25 mouse cellular contexts compared by ENCODE assay signal in the genomic region with DNA sequence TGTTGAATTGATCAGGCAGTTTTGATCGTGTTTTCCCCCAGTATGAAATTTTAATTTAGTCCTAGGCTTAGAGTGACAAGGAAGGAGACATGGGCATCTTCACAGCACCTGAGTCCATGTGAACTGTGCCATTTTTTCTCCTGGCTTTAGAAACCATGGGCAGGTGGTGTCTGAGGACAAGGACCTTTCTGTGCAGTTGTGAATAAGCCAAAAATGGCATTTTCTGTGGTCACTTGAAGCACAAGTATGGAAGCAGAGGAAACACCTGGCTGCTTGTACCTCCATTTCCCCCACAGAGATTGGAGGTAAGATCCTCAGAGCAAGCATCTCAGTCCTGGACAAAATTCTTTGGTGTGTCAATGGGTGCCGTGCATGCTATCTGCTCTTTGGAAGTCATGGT. TPM values are rescaled to one million over a fixed set of nuclear protein-coding genes. Genes with fewer than 3 reads are reported as not detected.
"Had no signal": no experiment of that assay in that cellular context is flagged by ENCODE, and none has a peak within 500 bp of the region (broad histone marks: within the 10 kb centered on the region; RNA-seq: fewer than 3 reads in every experiment).

No protein-coding gene starts in this region.

- H3K27me3 ChIP-seq: neural tube, embryonic 13.5 days; neural tube, embryonic 15.5 days; stomach, embryonic 15.5 days had no signal

- H3K9ac ChIP-seq: neural tube, embryonic 13.5 days; neural tube, embryonic 15.5 days; stomach, embryonic 15.5 days had no signal

- H3K4me1 ChIP-seq: neural tube, embryonic 13.5 days; neural tube, embryonic 15.5 days; stomach, embryonic 15.5 days had no signal

- H3K9me3 ChIP-seq: neural tube, embryonic 13.5 days; neural tube, embryonic 15.5 days; stomach, embryonic 15.5 days had no signal

- H3K36me3 ChIP-seq: neural tube, embryonic 13.5 days; neural tube, embryonic 15.5 days; stomach, embryonic 15.5 days had no signal

- H3K4me2 ChIP-seq: neural tube, embryonic 13.5 days; neural tube, embryonic 15.5 days; stomach, embryonic 15.5 days had no signal

- H3K4me3 ChIP-seq: neural tube, embryonic 13.5 days; neural tube, embryonic 15.5 days; stomach, embryonic 15.5 days had no signal

- H3K27ac ChIP-seq: neural tube, embryonic 13.5 days; neural tube, embryonic 15.5 days; stomach, embryonic 15.5 days; stomach, postnatal 0 days had no signal

- DNase-seq: retina, postnatal 1 day; right cerebral cortex, adult 18-20 months; right cerebral cortex, postnatal 14 days; right cerebral cortex, postnatal 25 days; right cerebral cortex, postnatal 4 days; spleen, adult 18-20 months; thymus, adult 18-20 months; thymus, adult 2 months; thymus, postnatal 14 days; thymus, postnatal 25 days; thymus, postnatal 36 days; thymus, postnatal 4 days had no signal

RNA-seq across cellular contexts. Expression of a gene that starts 12.5 kb away (rescaled TPM):
- total RNA-seq: neutrophil, adult 5-6 weeks had no signal
- polyA plus RNA-seq: neural tube, embryonic 13.5 days; neural tube, embryonic 14.5 days; neural tube, embryonic 15.5 days; small intestine, adult 2 months; spleen, adult 2 months; stomach, embryonic 14.5 days; stomach, embryonic 15.5 days; stomach, embryonic 16.5 days; stomach, postnatal 0 days; testis, adult 2 months; thymus, adult 2 months; thymus, postnatal 0 days; urinary bladder, adult 2 months had no signal
